Mouse (Mus musculus): Measurements from ENCODE around the gene Strip2. TPM values are rescaled to one million over a fixed set of nuclear protein-coding genes. Genes with fewer than 3 reads are reported as not detected.

Strip2 gene
- total and polyA plus RNA-seq, 3 experiments: 0.12 to 0.39 TPM; not detected in 1

DNA sequence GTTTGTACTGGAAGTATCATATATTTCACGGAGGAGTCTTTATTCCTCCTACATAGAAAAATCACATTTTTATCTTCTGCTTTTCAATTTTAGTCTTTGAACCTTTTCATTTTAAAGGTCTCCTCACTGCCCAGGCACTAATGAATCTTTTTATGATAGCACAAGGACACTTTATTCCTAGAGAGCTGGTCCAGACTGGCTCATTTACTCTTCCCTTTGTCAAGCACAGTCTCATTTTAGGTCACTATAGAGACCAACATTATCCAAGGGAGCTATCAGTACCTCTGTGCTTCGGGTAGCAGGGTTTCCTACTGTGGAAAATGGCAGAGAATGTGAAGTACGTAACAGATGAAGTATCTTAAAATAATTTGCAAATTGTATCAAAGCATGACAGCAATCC lies 41.9 kb downstream of the Strip2 start:
- H3K27ac ChIP-seq (ENCODE audit: control insufficient read depth, low read depth, low read length): no peak overlapping the region
- TF ChIP-seq NELFE (IDR thresholded peaks at IDR 0.05; ENCODE audit: low read depth, low read length) (no peak), ZNF384 (IDR thresholded peaks at IDR 0.05; ENCODE audit: low read depth, low read length) (no peak), MAX (IDR thresholded peaks at IDR 0.05; ENCODE audit: low read length) (no peak), ETS1 (IDR thresholded peaks at IDR 0.05; ENCODE audit: low read depth, low read length) (no peak), GATA1 (IDR thresholded peaks at IDR 0.05; ENCODE audit: low read depth, low read length) (no peak), CHD2 (IDR thresholded peaks at IDR 0.05; ENCODE audit: low read length) (no peak), RAD21 (IDR thresholded peaks at IDR 0.05; ENCODE audit: low read depth, low read length) (no peak), NRF1 (IDR thresholded peaks at IDR 0.05; ENCODE audit: insufficient read depth, low read depth, low read length, poor library complexity, severe bottlenecking) (no peak), E2F4 (IDR thresholded peaks at IDR 0.05; ENCODE audit: borderline replicate concordance, low read depth, low read length) (no peak), HCFC1 (IDR thresholded peaks at IDR 0.05; ENCODE audit: low read depth, low read length) (no peak), USF2 (IDR thresholded peaks at IDR 0.05; ENCODE audit: borderline replicate concordance in 1 of 2, insufficient read depth in 1 of 2, low read depth in 1 of 2, low read length in 2 of 2) (no peak), MAZ (IDR thresholded peaks at IDR 0.05; ENCODE audit: low read depth, low read length) (no peak), MYB (IDR thresholded peaks at IDR 0.05; ENCODE audit: low read depth, low read length) (no peak), POLR2A (IDR thresholded peaks at IDR 0.05; ENCODE audit: control insufficient read depth in 1 of 2, insufficient read depth in 1 of 2, low read depth in 1 of 2, low read length in 2 of 2, poor library complexity in 1 of 2) (no peak)
- peaks cover 0 to 2% of the 10 kb centered on the region in 2 experiments; a peak in 2 of 4 replicates for H3K27me3 ChIP-seq (ENCODE audit: control insufficient read depth in 1 of 2, insufficient read depth in 2 of 2, low read length in 2 of 2)
- H3K9ac ChIP-seq (ENCODE audit: control insufficient read depth, low read depth, low read length, poor library complexity, severe bottlenecking): no peak overlapping the region
- H3K36me3 ChIP-seq (ENCODE audit: control insufficient read depth in 1 of 2, insufficient read depth in 2 of 2, low read length in 2 of 2): no peaks in the 10 kb centered on the region
- DNase-seq (ENCODE audit: low read depth, low spot score): no peak
- no peak overlapping the region for H3K4me3 ChIP-seq (ENCODE audit: control insufficient read depth in 1 of 2, insufficient read depth in 1 of 2, low read depth in 2 of 2, low read length in 2 of 2)
- no peaks in the 10 kb centered on the region for H3K4me1 ChIP-seq (ENCODE audit: control insufficient read depth in 1 of 2, insufficient read depth in 2 of 2, low read length in 2 of 2)
- no peaks in the 10 kb centered on the region for H3K9me3 ChIP-seq (replicated peaks; ENCODE audit: insufficient read depth, low read length)
- H3K79me2 ChIP-seq (ENCODE audit: control insufficient read depth, insufficient read depth, low read length, poor library complexity): no peaks in the 10 kb centered on the region

DNA sequence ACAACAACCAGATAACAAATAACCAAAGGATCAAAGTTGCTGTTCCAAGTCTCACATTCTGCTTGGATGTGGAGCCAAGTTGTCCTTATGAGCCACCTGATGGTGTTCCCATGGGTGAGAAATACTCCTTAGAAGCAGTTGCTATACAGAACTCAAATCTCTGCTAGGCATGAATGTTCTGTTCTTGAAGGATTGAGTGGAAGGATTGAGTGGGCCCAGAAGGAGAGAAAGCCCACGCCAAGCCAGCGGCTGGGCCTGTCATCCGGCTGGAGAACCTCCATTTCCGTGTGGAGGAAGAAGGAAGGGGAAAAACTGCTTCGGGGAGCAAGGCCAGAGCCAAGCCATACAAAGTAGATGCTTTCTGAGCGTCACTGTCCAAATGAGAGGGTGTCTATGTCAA lies 44.3 kb downstream of the Strip2 start:
- Histone ChIP-seq H3K4me1 (ENCODE audit: control insufficient read depth in 1 of 2, insufficient read depth in 2 of 2, low read length in 2 of 2) (no peaks in the 10 kb centered on the region), H3K79me2 (ENCODE audit: control insufficient read depth, insufficient read depth, low read length, poor library complexity) (no peaks in the 10 kb centered on the region), H3K36me3 (ENCODE audit: control insufficient read depth in 1 of 2, insufficient read depth in 2 of 2, low read length in 2 of 2) (no peaks in the 10 kb centered on the region), H3K9ac (ENCODE audit: control insufficient read depth, low read depth, low read length, poor library complexity, severe bottlenecking) (no peak overlapping the region), H3K9me3 (replicated peaks; ENCODE audit: insufficient read depth, low read length) (no peaks in the 10 kb centered on the region), H3K27ac (ENCODE audit: control insufficient read depth, low read depth, low read length) (no peak overlapping the region), H3K4me3 (ENCODE audit: control insufficient read depth in 1 of 2, insufficient read depth in 1 of 2, low read depth in 2 of 2, low read length in 2 of 2) (no peak overlapping the region), H3K27me3 (ENCODE audit: control insufficient read depth in 1 of 2, insufficient read depth in 2 of 2, low read length in 2 of 2) (peaks cover 0 to 2% of the 10 kb centered on the region in 2 experiments; a peak in 2 of 4 replicates)
- no peak for DNase-seq (ENCODE audit: low read depth, low spot score)
- TF ChIP-seq TBP (IDR thresholded peaks at IDR 0.05; ENCODE audit: low read depth, low read length) (no peak), GATA1 (IDR thresholded peaks at IDR 0.05; ENCODE audit: low read depth, low read length) (no peak), MYB (IDR thresholded peaks at IDR 0.05; ENCODE audit: low read depth, low read length) (no peak), CHD1 (IDR thresholded peaks at IDR 0.05; ENCODE audit: low read depth, low read length) (no peak), EP300 (IDR thresholded peaks at IDR 0.05; ENCODE audit: low read depth in 1 of 2, low read length in 2 of 2) (no peak), BHLHE40 (IDR thresholded peaks at IDR 0.05; ENCODE audit: borderline replicate concordance, low read depth, low read length) (no peak), CTCF (IDR thresholded peaks at IDR 0.05 in 2 of 3, conservative IDR thresholded peaks at IDR 0.05 in 1 of 3; ENCODE audit: control insufficient read depth in 1 of 3, insufficient read depth in 1 of 3, low read depth in 2 of 3, low read length in 3 of 3, poor library complexity in 1 of 3, severe bottlenecking in 1 of 3) (no peak), ZMIZ1 (IDR thresholded peaks at IDR 0.05; ENCODE audit: low read depth, low read length) (no peak), RCOR1 (IDR thresholded peaks at IDR 0.05; ENCODE audit: low read depth, low read length) (no peak), ZKSCAN1 (IDR thresholded peaks at IDR 0.05; ENCODE audit: low read depth, low read length) (no peak), ZNF384 (IDR thresholded peaks at IDR 0.05; ENCODE audit: low read depth, low read length) (no peak), TAL1 (IDR thresholded peaks at IDR 0.05; ENCODE audit: low read length) (no peak), HCFC1 (IDR thresholded peaks at IDR 0.05; ENCODE audit: low read depth, low read length) (no peak), SMC3 (IDR thresholded peaks at IDR 0.05; ENCODE audit: low read depth, low read length) (no peak), MAFK (IDR thresholded peaks at IDR 0.05; ENCODE audit: borderline replicate concordance, low read depth, low read length) (no peak), POLR2AphosphoS2 (IDR thresholded peaks at IDR 0.05; ENCODE audit: low read length) (no peak), CHD2 (IDR thresholded peaks at IDR 0.05; ENCODE audit: low read length) (no peak), ZC3H11A (IDR thresholded peaks at IDR 0.05; ENCODE audit: low read depth, low read length) (no peak), USF1 (IDR thresholded peaks at IDR 0.05; ENCODE audit: low read depth, low read length) (no peak), NRF1 (IDR thresholded peaks at IDR 0.05; ENCODE audit: insufficient read depth, low read depth, low read length, poor library complexity, severe bottlenecking) (no peak)
